Mouse (Mus musculus) bone marrow, adult 2 months (tissue): ENCODE measurements around the gene Fam234b. TPM values are rescaled to one million over a fixed set of nuclear protein-coding genes. Genes with fewer than 3 reads are reported as not detected.

Experiments used
- H3K27ac ChIP-seq: fragments of 200-500 bp; 2 replicates; pipeline ENCODE4 v1.5.1; 2012; ENCODE audit warnings: low read depth, mild to moderate bottlenecking, control low read depth, inconsistent platforms, low read length; ENCODE audit not compliant: control insufficient read depth, poor library complexity, insufficient read depth
- H3K4me1 ChIP-seq: fragments of 200-500 bp; 2 replicates; pipeline ENCODE4 v1.6.1; 2011; ENCODE audit warnings: low read length; ENCODE audit not compliant: control insufficient read depth, insufficient read depth
- H3K4me3 ChIP-seq: fragments of 200-500 bp; replicated peaks from 2 replicates; pipeline ENCODE3; 2011; ENCODE audit warnings: mild to moderate bottlenecking, low read depth, low read length, control low read depth; ENCODE audit not compliant: control insufficient read depth
- CTCF ChIP-seq: fragments of 200-500 bp; IDR thresholded peaks from 2 replicates; pipeline ENCODE4 v1.5.1; 2011; ENCODE audit warnings: low read length, control low read depth; ENCODE audit not compliant: control insufficient read depth, insufficient read depth
- POLR2A ChIP-seq: fragments of 200-500 bp; IDR thresholded peaks from 2 replicates; pipeline ENCODE4 v1.6.1; 2011; ENCODE audit warnings: low read depth, mild to moderate bottlenecking, control low read depth, low read length, borderline replicate concordance; ENCODE audit not compliant: control insufficient read depth
- WGBS: fragments of 180-500 bp; shearing (Covaris S2); methylation state at CpG from one replicate; pipeline ENCODE4 v1.1.7; 2018; 5-methylcytosine and 5-hydroxymethylcytosine counted together
- polyA plus RNA-seq: library from polyadenylated mRNA; stranded (reverse); fragments of >200 nt; gene quantifications from 2 replicates; pipeline ENCODE4 v1.2.4, GENCODE M21; 2011; ENCODE audit warnings: low replicate concordance; ENCODE audit not compliant: missing spikeins, insufficient read depth, insufficient read length

Gene Fam234b
- polyA plus RNA-seq, 1 experiment: 28.7 TPM

- H3K27ac ChIP-seq: no peak overlapping the region
- H3K4me1 ChIP-seq: no peaks in the 10 kb centered on the region
- 44% methylated on average over 6 of the region's 6 CpGs for WGBS
- H3K4me3 ChIP-seq: no peak overlapping the region
- TF ChIP-seq CTCF (no peak), POLR2A (no peak)
These were observed 75.3 kb downstream of the Fam234b start for GRCm38 (mm10) chr6:135273066-135273465.

GRCm38 (mm10) chr6:135275231-135275630 lies 77.5 kb downstream of the Fam234b start:
- WGBS: 68% methylated on average over 4 of the region's 4 CpGs

GRCm38 (mm10) chr6:135276474-135277295 lies 78.9 kb downstream of the Fam234b start:
- Histone ChIP-seq H3K4me1 (no peaks in the 10 kb centered on the region), H3K27ac (no peak overlapping the region), H3K4me3 (no peak overlapping the region)
- WGBS: 70% methylated on average over 6 of the region's 6 CpGs
- no peak for TF ChIP-seq POLR2A
- no peak for TF ChIP-seq CTCF

More at GRCm38 (mm10) chr6:135275231-135275630, 77.5 kb downstream of the Fam234b start:
- Histone ChIP-seq H3K4me1 (no peaks in the 10 kb centered on the region), H3K27ac (no peak overlapping the region), H3K4me3 (no peak overlapping the region)
- TF ChIP-seq CTCF: no peak
- TF ChIP-seq POLR2A: no peak

GRCm38 (mm10) chr6:135278302-135278701 lies 80.5 kb downstream of the Fam234b start:
- WGBS: 60% methylated on average over 6 of the region's 6 CpGs
- no peak for TF ChIP-seq POLR2A
- no peak for TF ChIP-seq CTCF

GRCm38 (mm10) chr6:135279286-135279685 lies 81.5 kb downstream of the Fam234b start:
- H3K4me1 ChIP-seq: no peaks in the 10 kb centered on the region
- no peak overlapping the region for H3K27ac ChIP-seq
- H3K4me3 ChIP-seq: no peak overlapping the region
- WGBS: 75% methylated on average over 5 of the region's 5 CpGs
- no peak for TF ChIP-seq CTCF
- no peak for TF ChIP-seq POLR2A

More at GRCm38 (mm10) chr6:135278302-135278701, 80.5 kb downstream of the Fam234b start:
- Histone ChIP-seq H3K4me1 (no peaks in the 10 kb centered on the region), H3K4me3 (no peak overlapping the region), H3K27ac (no peak overlapping the region)

- 59% methylated on average over 10 of the region's 10 CpGs for WGBS
- Histone ChIP-seq H3K27ac (no peak overlapping the region; the same call in 1 of the 2 replicates), H3K4me3 (no peak overlapping the region), H3K4me1 (no peaks in the 10 kb centered on the region)
- TF ChIP-seq CTCF (no peak), POLR2A (no peak)
These were observed 82.1 kb downstream of the Fam234b start for GRCm38 (mm10) chr6:135279856-135280255.

- Histone ChIP-seq H3K27ac (no peak overlapping the region), H3K4me3 (no peak overlapping the region), H3K4me1 (no peaks in the 10 kb centered on the region; the same call in 1 of the 2 replicates)
- no peak for TF ChIP-seq POLR2A
- no peak for TF ChIP-seq CTCF
- 71% methylated on average over 4 of the region's 4 CpGs for WGBS
These were observed 94.6 kb downstream of the Fam234b start for GRCm38 (mm10) chr6:135292391-135292790.

GRCm38 (mm10) chr6:135294150-135294549 lies 96.4 kb downstream of the Fam234b start:
- H3K4me3 ChIP-seq: no peak overlapping the region
- TF ChIP-seq POLR2A: no peak
- no peak for TF ChIP-seq CTCF
- H3K4me1 ChIP-seq: no peaks in the 10 kb centered on the region; the same call in 1 of the 2 replicates
- 71% methylated on average over 6 of the region's 6 CpGs for WGBS
- no peak overlapping the region for H3K27ac ChIP-seq

Other genes with a start within 250 kb of the Fam234b start
- gene Apold1, start 216.3 kb upstream of the Fam234b start, polyA plus RNA-seq: 2.4 and 6.2 TPM in 2 replicates
- 51.5 and 56.9 TPM in 2 replicates for gene Ddx47, start 186.4 kb upstream of the Fam234b start, polyA plus RNA-seq
- not detected in 2 replicates for gene Gprc5a, start 132.3 kb upstream of the Fam234b start, polyA plus RNA-seq
- gene Gprc5d, start 79.7 kb upstream of the Fam234b start, polyA plus RNA-seq: not detected in 2 replicates
- 103 and 178 TPM in 2 replicates for gene Hebp1, start within 50 bp of the Fam234b start, polyA plus RNA-seq
- not detected in 2 replicates for gene Gsg1, start 56.4 kb downstream of the Fam234b start, polyA plus RNA-seq
- gene Pbp2, start 112.4 kb downstream of the Fam234b start, polyA plus RNA-seq: not detected in 2 replicates
- 4.6 and 23.0 TPM in 2 replicates for gene Emp1, start 164.6 kb downstream of the Fam234b start, polyA plus RNA-seq